Mouse (Mus musculus) ES-Bruce4 (cell line): Measurements from ENCODE around the gene Ift122.

ENCODE experiments used
- CTCF ChIP-seq: IDR thresholded peaks from one replicate; pipeline ENCODE4 v1.8.1; 2011; ENCODE audit warnings: low read depth, low read length
- POLR2A ChIP-seq: IDR thresholded peaks from one replicate; pipeline ENCODE4 v1.8.1; 2011; ENCODE audit warnings: low read length; ENCODE audit not compliant: insufficient read depth

DNA sequence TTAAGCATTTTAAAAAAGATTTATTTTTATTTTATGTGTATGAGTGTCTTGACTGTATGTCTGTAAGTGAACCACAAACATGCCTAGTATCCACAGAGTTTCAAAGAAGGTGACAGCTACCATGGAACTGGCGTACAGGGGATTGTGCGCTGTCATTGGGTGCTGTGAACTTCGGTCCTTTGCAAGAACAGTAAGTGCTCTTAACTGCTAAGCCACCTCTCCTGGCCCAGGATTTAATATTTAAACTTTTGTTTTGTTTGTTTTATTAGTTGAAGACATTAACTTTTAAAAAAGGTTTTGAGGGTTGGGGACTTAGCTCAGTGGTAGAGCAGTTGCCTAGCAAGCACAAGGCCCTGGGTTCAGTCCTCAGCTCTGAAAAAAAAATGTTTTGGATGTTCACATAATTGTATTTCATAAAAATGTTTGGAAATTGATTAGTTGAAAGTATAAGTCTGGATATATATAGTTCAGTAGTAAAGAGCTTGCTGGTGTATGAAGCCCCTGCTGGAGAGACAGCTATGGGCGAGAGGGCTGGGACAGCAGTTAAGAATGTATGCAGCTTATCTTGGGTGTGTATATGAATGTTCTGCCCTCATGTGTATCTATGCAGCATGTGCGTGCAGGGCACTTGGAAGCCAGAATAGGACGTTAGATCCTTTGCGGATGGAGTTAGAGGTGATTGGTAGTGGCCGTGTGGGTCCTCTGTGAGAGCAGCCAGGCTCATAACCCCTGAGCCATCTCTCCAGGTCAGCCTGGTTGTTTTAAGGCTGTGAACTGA, 31.9 kb upstream of the Ift122 start:
- TF ChIP-seq CTCF (no peak), POLR2A (no peak)
